Mouse (Mus musculus) testis, adult 2 months (tissue): ENCODE measurements around the gene Cbx7.

Experiments
- CTCF ChIP-seq: fragments of 200-500 bp; IDR thresholded peaks from 2 replicates; pipeline ENCODE4 v1.5.1; 2012; ENCODE audit warnings: low read depth, mild to moderate bottlenecking, inconsistent platforms, low read length, moderate library complexity; ENCODE audit not compliant: control insufficient read depth, insufficient read depth, insufficient replicate concordance
- POLR2A ChIP-seq: fragments of 200-500 bp; IDR thresholded peaks from 2 replicates; pipeline ENCODE4 v1.6.1; 2012; ENCODE audit warnings: low read depth, mild to moderate bottlenecking, inconsistent platforms, low read length, moderate library complexity; ENCODE audit not compliant: control insufficient read depth

DNA sequence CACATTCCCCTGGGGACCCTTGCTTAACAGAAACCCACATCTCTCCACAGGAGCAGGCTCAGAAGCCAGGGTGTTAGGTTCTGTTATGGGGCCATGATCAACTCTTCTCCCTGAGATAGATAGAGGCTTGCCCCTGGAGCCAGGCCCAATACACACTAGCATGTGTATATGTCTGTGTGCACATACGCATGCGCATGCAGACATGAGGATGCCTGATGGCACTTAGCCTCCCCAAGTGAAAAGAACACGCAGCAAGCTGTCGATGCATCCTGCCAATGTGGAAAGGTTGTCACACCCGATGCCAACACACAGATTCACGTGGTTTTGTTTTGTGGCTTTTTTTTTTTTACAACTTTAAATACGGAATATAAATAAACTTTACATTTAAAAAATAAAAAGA is 24.6 kb upstream of the Cbx7 start:
- TF ChIP-seq POLR2A (no peak), CTCF (no peak)
